Mouse (Mus musculus): Measurements from ENCODE around the gene Mrvi1. TPM values are rescaled to one million over a fixed set of nuclear protein-coding genes. Genes with fewer than 3 reads are reported as not detected.

The Mrvi1 gene
- total and polyA plus RNA-seq, 3 experiments: 14.8 to 18.7 (median 16.5) TPM

DNA sequence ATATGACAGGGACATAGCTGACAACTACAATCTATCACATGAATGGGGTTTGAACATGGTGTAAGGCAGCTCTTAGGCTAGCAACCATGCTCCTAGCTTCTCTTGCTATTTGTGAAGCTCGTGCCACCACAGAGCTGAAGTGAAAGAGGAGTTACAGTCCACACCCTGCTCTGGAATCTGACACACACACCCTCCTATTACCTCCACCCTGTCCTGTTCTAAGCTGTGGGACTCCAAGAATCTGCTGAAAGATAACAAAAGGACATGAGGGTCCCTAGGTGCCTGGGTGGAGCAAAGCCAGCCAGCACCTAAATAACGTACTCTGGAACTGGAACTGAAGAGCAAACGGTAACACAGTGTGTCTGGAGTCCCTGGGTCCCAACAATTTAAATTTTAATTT, 67.7 kb downstream of the Mrvi1 start:
- no peaks in the 10 kb centered on the region for H3K79me2 ChIP-seq (replicated peaks; ENCODE audit: control insufficient read depth, insufficient read depth, low read length)
- no peak for DNase-seq
- no peaks in the 10 kb centered on the region for H3K27me3 ChIP-seq (ENCODE audit: control insufficient read depth, insufficient read depth, low read length)
- H3K4me3 ChIP-seq: no peak overlapping the region
- no peaks in the 10 kb centered on the region for H3K36me3 ChIP-seq (ENCODE audit: control insufficient read depth, insufficient read depth, low read length)
- intact Hi-C loops (cut with DNase I): no loop called here
- no peak for TF ChIP-seq EP300 (IDR thresholded peaks at IDR 0.05; ENCODE audit: insufficient read depth, low read depth, low read length)
- no peak for TF ChIP-seq CTCF (IDR thresholded peaks at IDR 0.05)
- TF ChIP-seq POLR2A (IDR thresholded peaks at IDR 0.05; ENCODE audit: insufficient read depth, low read depth, low read length): no peak
- no peak overlapping the region for H3K9ac ChIP-seq (ENCODE audit: low read depth, low read length)
- 63% methylated on average over 3 of the region's 3 CpGs for WGBS
- H3K27ac ChIP-seq: no peak overlapping the region
- H3K4me1 ChIP-seq (ENCODE audit: control insufficient read depth, insufficient read depth, low read length): peaks cover 2% of the 10 kb centered on the region

DNA sequence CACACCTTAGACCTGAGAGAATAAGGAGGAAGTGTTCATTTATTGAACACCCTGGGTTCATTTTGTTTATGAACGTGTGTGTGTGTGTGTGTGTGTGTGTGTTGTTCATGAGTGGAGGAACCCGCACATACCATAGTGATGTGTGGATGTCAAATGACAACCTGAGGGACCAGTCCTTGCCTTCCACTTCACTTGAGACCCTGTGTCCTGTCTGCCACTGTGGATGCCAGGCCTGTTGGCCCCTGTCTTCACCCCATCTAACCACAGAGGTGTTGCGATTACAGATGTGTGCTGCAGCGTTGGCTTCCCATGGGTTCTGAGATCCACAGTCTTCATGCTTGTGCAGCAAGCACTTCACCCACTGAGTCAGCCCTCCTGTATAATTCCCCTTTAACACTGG, 68.5 kb downstream of the Mrvi1 start:
- DNase-seq: no peak
- Histone ChIP-seq H3K27ac (no peak overlapping the region), H3K4me1 (ENCODE audit: control insufficient read depth, insufficient read depth, low read length) (peaks cover 2% of the 10 kb centered on the region), H3K27me3 (ENCODE audit: control insufficient read depth, insufficient read depth, low read length) (no peaks in the 10 kb centered on the region), H3K36me3 (ENCODE audit: control insufficient read depth, insufficient read depth, low read length) (no peaks in the 10 kb centered on the region), H3K4me3 (no peak overlapping the region), H3K9ac (ENCODE audit: low read depth, low read length) (no peak overlapping the region), H3K79me2 (replicated peaks; ENCODE audit: control insufficient read depth, insufficient read depth, low read length) (no peaks in the 10 kb centered on the region)
- intact Hi-C loops (cut with DNase I): no loop called here
- TF ChIP-seq POLR2A (IDR thresholded peaks at IDR 0.05; ENCODE audit: insufficient read depth, low read depth, low read length): no peak
- no peak for TF ChIP-seq EP300 (IDR thresholded peaks at IDR 0.05; ENCODE audit: insufficient read depth, low read depth, low read length)
- TF ChIP-seq CTCF (IDR thresholded peaks at IDR 0.05): no peak
- 95% methylated on average over 4 of the region's 4 CpGs for WGBS

DNA sequence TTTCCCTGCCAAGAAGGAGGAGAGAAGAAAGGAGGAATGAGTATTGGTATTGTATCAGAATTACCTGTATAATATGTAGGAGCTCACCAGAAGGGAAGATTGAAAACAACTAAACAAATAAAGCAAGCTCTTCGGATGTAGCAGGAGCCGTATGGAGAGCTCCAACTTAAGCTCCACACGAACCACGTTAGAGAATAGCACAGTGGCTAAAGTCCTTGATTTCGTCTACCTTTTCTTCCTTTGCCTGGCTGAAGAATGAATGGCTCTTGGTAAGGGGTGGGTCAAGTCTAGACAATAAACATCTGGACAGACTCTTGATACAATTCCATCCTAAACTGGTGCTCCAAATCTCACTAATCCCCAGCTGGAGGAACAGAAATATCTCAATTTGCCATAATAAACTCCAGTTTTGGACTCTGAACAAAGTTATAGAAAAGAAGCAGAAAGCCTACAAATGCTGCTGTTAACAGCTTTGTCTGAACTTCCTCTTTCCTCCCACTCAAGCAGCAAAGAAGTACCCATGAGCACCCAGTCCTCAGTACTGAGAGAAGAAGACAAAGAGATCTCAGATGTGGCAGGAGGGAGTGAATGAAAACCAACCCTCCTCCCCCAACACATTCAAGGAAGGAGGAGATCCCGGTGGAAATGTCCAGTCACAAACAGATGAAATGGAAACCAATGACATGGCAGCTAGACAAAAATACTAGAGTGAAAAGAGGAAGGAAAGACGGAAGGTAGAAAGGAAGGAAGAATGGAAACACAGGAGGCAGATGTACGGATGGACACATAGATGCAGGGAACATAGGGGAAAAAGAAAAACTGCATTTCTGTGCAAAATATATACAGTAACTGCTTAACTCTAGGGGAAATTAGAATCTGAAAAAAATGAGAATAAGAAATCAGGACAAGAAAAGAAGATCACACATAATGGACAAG, 73.8 kb downstream of the Mrvi1 start:
- WGBS: 65% methylated on average over 8 of the region's 8 CpGs
- H3K36me3 ChIP-seq (ENCODE audit: control insufficient read depth, insufficient read depth, low read length): peaks cover 5% of the 10 kb centered on the region
- H3K27ac ChIP-seq: no peak overlapping the region
- no peaks in the 10 kb centered on the region for H3K27me3 ChIP-seq (ENCODE audit: control insufficient read depth, insufficient read depth, low read length)
- no peak overlapping the region for H3K4me3 ChIP-seq
- H3K9ac ChIP-seq (ENCODE audit: low read depth, low read length): no peak overlapping the region
- DNase-seq: no peak
- H3K4me1 ChIP-seq (ENCODE audit: control insufficient read depth, insufficient read depth, low read length): peaks cover 3% of the 10 kb centered on the region
- TF ChIP-seq POLR2A (IDR thresholded peaks at IDR 0.05; ENCODE audit: insufficient read depth, low read depth, low read length) (no peak), EP300 (IDR thresholded peaks at IDR 0.05; ENCODE audit: insufficient read depth, low read depth, low read length) (no peak), CTCF (IDR thresholded peaks at IDR 0.05) (no peak)
- intact Hi-C loops (cut with DNase I): no loop called here
- no peaks in the 10 kb centered on the region for H3K79me2 ChIP-seq (replicated peaks; ENCODE audit: control insufficient read depth, insufficient read depth, low read length)

DNA sequence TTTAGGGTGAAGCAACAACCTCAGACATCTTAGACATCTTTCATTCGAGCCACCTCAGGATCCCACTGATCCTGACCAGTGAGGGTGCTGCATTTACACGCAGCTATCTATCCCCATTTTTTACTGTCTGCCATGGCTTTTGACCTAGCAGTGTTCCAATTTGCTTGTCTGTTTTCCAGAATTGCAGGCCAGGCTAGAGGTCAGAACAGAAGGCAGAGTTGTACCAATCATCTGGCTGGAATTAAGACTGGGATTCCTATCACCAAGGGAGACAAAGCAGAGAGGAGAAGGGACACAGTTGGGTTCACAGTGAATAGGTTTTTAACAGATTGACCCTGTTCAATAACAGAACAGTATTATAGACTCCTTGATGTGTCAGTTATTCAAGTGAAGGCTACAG, 75.7 kb downstream of the Mrvi1 start:
- Histone ChIP-seq H3K79me2 (replicated peaks; ENCODE audit: control insufficient read depth, insufficient read depth, low read length) (no peaks in the 10 kb centered on the region), H3K9ac (ENCODE audit: low read depth, low read length) (no peak overlapping the region), H3K27ac (peak overlapping the region; percentile 2; the same call in 1 of the 2 replicates), H3K4me3 (no peak overlapping the region), H3K36me3 (ENCODE audit: control insufficient read depth, insufficient read depth, low read length) (peaks cover 6% of the 10 kb centered on the region), H3K27me3 (ENCODE audit: control insufficient read depth, insufficient read depth, low read length) (no peaks in the 10 kb centered on the region), H3K4me1 (ENCODE audit: control insufficient read depth, insufficient read depth, low read length) (peaks cover 7% of the 10 kb centered on the region)
- no peak for TF ChIP-seq CTCF (IDR thresholded peaks at IDR 0.05)
- no peak for DNase-seq
- intact Hi-C loops (cut with DNase I): no loop called here
- 88% methylated on average over 2 of the region's 2 CpGs for WGBS

DNA sequence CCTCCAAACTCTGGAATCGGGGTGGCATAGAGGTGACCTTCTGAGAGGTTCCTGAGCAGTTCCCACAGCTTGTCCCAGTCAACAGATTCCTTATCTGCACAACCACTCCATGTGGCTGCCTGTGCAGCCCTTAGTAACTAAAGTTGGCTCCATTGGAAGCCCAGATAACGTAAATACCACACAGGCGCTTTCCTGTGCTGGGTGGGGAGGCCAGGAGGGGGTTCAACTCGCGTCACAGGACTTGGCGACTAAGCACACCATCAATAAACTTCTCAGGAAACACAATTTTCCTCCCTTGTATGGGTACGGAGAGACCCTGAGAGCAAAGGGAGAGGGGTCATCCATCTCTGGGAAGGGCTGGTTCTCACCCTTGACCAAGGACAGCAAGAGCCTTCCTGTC, 79.0 kb downstream of the Mrvi1 start:
- no peak overlapping the region for H3K4me3 ChIP-seq
- H3K27me3 ChIP-seq (ENCODE audit: control insufficient read depth, insufficient read depth, low read length): no peaks in the 10 kb centered on the region
- no peak overlapping the region for H3K9ac ChIP-seq (ENCODE audit: low read depth, low read length)
- DNase-seq: peak in 1 of 2 experiments; percentile 48
- intact Hi-C loops (cut with DNase I): no loop called here
- H3K27ac ChIP-seq: peak overlapping the region; percentile 56
- H3K4me1 ChIP-seq (ENCODE audit: control insufficient read depth, insufficient read depth, low read length): peaks cover 7% of the 10 kb centered on the region
- no peak for TF ChIP-seq POLR2A (IDR thresholded peaks at IDR 0.05; ENCODE audit: insufficient read depth, low read depth, low read length)
- no peak for TF ChIP-seq EP300 (IDR thresholded peaks at IDR 0.05; ENCODE audit: insufficient read depth, low read depth, low read length)
- TF ChIP-seq CTCF (IDR thresholded peaks at IDR 0.05): no peak
- no peaks in the 10 kb centered on the region for H3K79me2 ChIP-seq (replicated peaks; ENCODE audit: control insufficient read depth, insufficient read depth, low read length)
- H3K36me3 ChIP-seq (ENCODE audit: control insufficient read depth, insufficient read depth, low read length): peaks cover 6% of the 10 kb centered on the region
- 26% methylated on average over 7 of the region's 7 CpGs for whole genome bisulfite sequencing

DNA sequence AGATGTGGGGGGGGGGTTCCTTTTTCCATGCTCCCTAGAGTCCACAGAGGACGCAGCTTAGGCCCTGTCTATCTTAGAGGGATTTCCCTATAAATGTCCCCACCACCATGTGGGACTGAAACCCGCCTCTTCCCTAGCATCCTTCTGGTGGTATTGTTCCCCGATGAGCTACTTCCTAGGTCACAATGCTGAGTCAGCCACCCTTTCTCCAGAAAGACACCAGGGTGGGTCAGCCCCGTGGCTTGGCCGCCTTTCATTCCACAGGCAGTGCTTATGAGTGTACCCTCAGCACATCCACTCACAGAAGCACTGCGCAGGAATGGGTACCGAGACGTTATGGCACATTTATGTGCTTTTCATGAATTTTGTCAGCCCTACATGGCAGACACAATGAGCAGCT, 85.1 kb downstream of the Mrvi1 start:
- H3K27me3 ChIP-seq (ENCODE audit: control insufficient read depth, insufficient read depth, low read length): no peaks in the 10 kb centered on the region
- no peak overlapping the region for H3K27ac ChIP-seq
- H3K4me3 ChIP-seq: no peak overlapping the region
- H3K79me2 ChIP-seq (replicated peaks; ENCODE audit: control insufficient read depth, insufficient read depth, low read length): no peaks in the 10 kb centered on the region
- H3K4me1 ChIP-seq (ENCODE audit: control insufficient read depth, insufficient read depth, low read length): no peaks in the 10 kb centered on the region
- intact Hi-C loops (cut with DNase I): no loop called here
- H3K36me3 ChIP-seq (ENCODE audit: control insufficient read depth, insufficient read depth, low read length): no peaks in the 10 kb centered on the region
- no peak overlapping the region for H3K9ac ChIP-seq (ENCODE audit: low read depth, low read length)
- DNase-seq: no peak
- WGBS: 77% methylated on average over 8 of the region's 8 CpGs
- TF ChIP-seq POLR2A (IDR thresholded peaks at IDR 0.05; ENCODE audit: insufficient read depth, low read depth, low read length) (no peak), EP300 (IDR thresholded peaks at IDR 0.05; ENCODE audit: insufficient read depth, low read depth, low read length) (no peak), CTCF (IDR thresholded peaks at IDR 0.05) (no peak)
